Mouse (Mus musculus): Measurements from ENCODE around the gene Higd2a. TPM values are rescaled to one million over a fixed set of nuclear protein-coding genes. Genes with fewer than 3 reads are reported as not detected.

Gene Higd2a
- total and polyA plus RNA-seq, 3 experiments: 51.6 to 106 (median 86.0) TPM

DNA sequence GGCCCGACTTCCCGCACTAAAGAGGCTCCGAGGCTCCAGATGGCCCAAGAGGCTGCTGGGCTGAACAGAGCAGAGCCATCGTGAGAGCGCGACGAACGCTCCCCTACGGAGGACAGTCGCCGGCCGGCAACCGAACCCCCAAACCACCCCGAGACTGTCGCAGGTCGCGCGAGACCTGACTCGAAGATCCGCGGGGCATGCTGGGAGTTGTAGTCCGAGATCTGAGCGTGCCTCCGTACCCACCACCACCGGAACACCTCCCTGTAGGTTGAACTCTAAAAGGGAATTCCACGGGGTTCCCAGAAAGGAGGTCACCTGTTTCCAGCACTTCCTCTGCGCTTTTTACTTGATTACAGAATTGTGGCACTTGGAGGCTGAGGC lies 24.8 kb upstream of the Higd2a start, which contains the start of gene 4833439L19Rik (continued):
- TF ChIP-seq MYC (IDR thresholded peaks at IDR 0.05; ENCODE audit: low read depth, low read length) (no peak), EP300 (IDR thresholded peaks at IDR 0.05; ENCODE audit: low read length) (no peak), MEF2A (IDR thresholded peaks at IDR 0.05; ENCODE audit: borderline replicate concordance, low read depth, low read length) (no peak), UBTF (IDR thresholded peaks at IDR 0.05; ENCODE audit: low read depth, low read length) (no peak), TBP (conservative IDR thresholded peaks at IDR 0.05; ENCODE audit: low read depth, low read length) (0 out of 2 replicates have a peak, but pooled peaks have one; percentile 33), MAZ (IDR thresholded peaks at IDR 0.05; ENCODE audit: low read depth, low read length) (peak; percentile 96), ZNF384 (IDR thresholded peaks at IDR 0.05; ENCODE audit: low read depth, low read length) (no peak), HCFC1 (IDR thresholded peaks at IDR 0.05; ENCODE audit: low read depth, low read length) (peak; percentile 95), POLR2AphosphoS2 (IDR thresholded peaks at IDR 0.05; ENCODE audit: low read depth, low read length) (no peak), USF2 (conservative IDR thresholded peaks at IDR 0.05; ENCODE audit: low read depth, low read length) (no peak), JUN (IDR thresholded peaks at IDR 0.05; ENCODE audit: insufficient read depth, low read depth, low read length) (no peak), JUND (conservative IDR thresholded peaks at IDR 0.05; ENCODE audit: low read depth, low read length) (no peak)

- Histone ChIP-seq H3K79me2 (replicated peaks; ENCODE audit: control insufficient read depth, extremely low read depth, insufficient read depth, poor library complexity, severe bottlenecking) (peaks cover 17% of the 10 kb centered on the region), H3K4me3 (replicated peaks in 1 of 3; ENCODE audit: low read depth in 2 of 3, low read length in 2 of 3, poor library complexity in 1 of 3) (peak overlapping the region; percentile 86 to 91 (median 87)), H3K9ac (ENCODE audit: insufficient read depth, low read depth) (no peak overlapping the region), H3K4me2 (ENCODE audit: insufficient read depth, low read depth, poor library complexity, severe bottlenecking) (peak overlapping the region; percentile 38; the same call in 1 of the 2 replicates), H3K27ac (ENCODE audit: insufficient read depth, low read depth) (no peak overlapping the region), H3K4me1 (ENCODE audit: control insufficient read depth in 1 of 2, insufficient read depth in 2 of 2) (peaks cover 2 to 33% of the 10 kb centered on the region in 2 experiments), H3K36me3 (replicated peaks in 1 of 2; ENCODE audit: control insufficient read depth in 1 of 2, insufficient read depth in 1 of 2, low read length in 1 of 2) (peaks cover 20 to 26% of the 10 kb centered on the region in 2 experiments), H3K27me3 (replicated peaks) (no peaks in the 10 kb centered on the region), H3K9me3 (replicated peaks; ENCODE audit: low read length) (no peaks in the 10 kb centered on the region)
- peak; percentile 26 to 53; a peak in 3 of 4 replicates for TF ChIP-seq CTCF (conservative IDR thresholded peaks at IDR 0.05 in 1 of 2, IDR thresholded peaks at IDR 0.05 in 1 of 2; ENCODE audit: low read depth in 2 of 2, low read length in 2 of 2)
- no peak for TF ChIP-seq MAFK (IDR thresholded peaks at IDR 0.05; ENCODE audit: insufficient replicate concordance, low read length)
- in situ Hi-C loops (cut with MboI; ENCODE audit: low pct_ligation_motif_present, low pct_unique_long_range_greater_than_20kb, low sequenced_read_pairs): loop anchor here (5.0 kb wide), 1 partner anchor 52 kb away; no protein-coding TSS in a partner anchor
- peak; percentile 34 for DNase-seq (ENCODE audit: extremely low read depth)
- dilution Hi-C loops (cut with MboI; ENCODE audit: extremely low pct_ligation_motif_present, extremely low pct_unique_long_range_greater_than_20kb, low sequenced_read_pairs): no loop called here
These were observed 24.2 kb upstream of the Higd2a start for GRCm38 (mm10) chr13:54565594-54566345.

GRCm38 (mm10) chr13:54568380-54568779 lies 21.6 kb upstream of the Higd2a start:
- Histone ChIP-seq H3K36me3 (replicated peaks in 1 of 2; ENCODE audit: control insufficient read depth in 1 of 2, insufficient read depth in 1 of 2, low read length in 1 of 2) (no peaks in the 10 kb centered on the region), H3K4me3 (replicated peaks in 1 of 3; ENCODE audit: low read depth in 2 of 3, low read length in 2 of 3, poor library complexity in 1 of 3) (no peak overlapping the region), H3K27ac (ENCODE audit: insufficient read depth, low read depth) (no peak overlapping the region), H3K79me2 (replicated peaks; ENCODE audit: control insufficient read depth, extremely low read depth, insufficient read depth, poor library complexity, severe bottlenecking) (peaks cover 11% of the 10 kb centered on the region), H3K27me3 (replicated peaks) (no peaks in the 10 kb centered on the region), H3K4me2 (ENCODE audit: insufficient read depth, low read depth, poor library complexity, severe bottlenecking) (no peak overlapping the region), H3K4me1 (ENCODE audit: control insufficient read depth in 1 of 2, insufficient read depth in 2 of 2) (peaks cover 0 to 29% of the 10 kb centered on the region in 2 experiments; a peak in 2 of 4 replicates), H3K9ac (ENCODE audit: insufficient read depth, low read depth) (no peak overlapping the region), H3K9me3 (replicated peaks; ENCODE audit: low read length) (no peaks in the 10 kb centered on the region)
- dilution Hi-C loops (cut with MboI; ENCODE audit: extremely low pct_ligation_motif_present, extremely low pct_unique_long_range_greater_than_20kb, low sequenced_read_pairs) (no loop called here), in situ Hi-C loops (cut with MboI; ENCODE audit: low pct_ligation_motif_present, low pct_unique_long_range_greater_than_20kb, low sequenced_read_pairs) (loop anchor here (5.0 kb wide), 1 partner anchor 49 kb away; no protein-coding TSS in a partner anchor)
- no peak for DNase-seq (ENCODE audit: extremely low read depth)
- no peak for TF ChIP-seq TBP (conservative IDR thresholded peaks at IDR 0.05; ENCODE audit: low read depth, low read length)
- no peak for TF ChIP-seq MEF2A (IDR thresholded peaks at IDR 0.05; ENCODE audit: borderline replicate concordance, low read depth, low read length)
- TF ChIP-seq NELFE (IDR thresholded peaks at IDR 0.05; ENCODE audit: low read depth, low read length): no peak
- TF ChIP-seq JUN (IDR thresholded peaks at IDR 0.05; ENCODE audit: insufficient read depth, low read depth, low read length): no peak
- TF ChIP-seq CHD2 (IDR thresholded peaks at IDR 0.05; ENCODE audit: low read length): no peak
- no peak for TF ChIP-seq RCOR1 (conservative IDR thresholded peaks at IDR 0.05; ENCODE audit: low read depth, low read length)
- TF ChIP-seq BHLHE40 (IDR thresholded peaks at IDR 0.05; ENCODE audit: low read depth, low read length): no peak
- no peak for TF ChIP-seq ZNF384 (IDR thresholded peaks at IDR 0.05; ENCODE audit: low read depth, low read length)
- no peak for TF ChIP-seq ZMIZ1 (IDR thresholded peaks at IDR 0.05; ENCODE audit: low read depth, low read length)
- no peak for TF ChIP-seq ETS1 (conservative IDR thresholded peaks at IDR 0.05; ENCODE audit: low read depth, low read length)
- no peak for TF ChIP-seq RAD21 (IDR thresholded peaks at IDR 0.05; ENCODE audit: low read depth, low read length)
- no peak for TF ChIP-seq MAFK (IDR thresholded peaks at IDR 0.05; ENCODE audit: insufficient replicate concordance, low read length)
- TF ChIP-seq SIN3A (IDR thresholded peaks at IDR 0.05; ENCODE audit: low read length): no peak
- TF ChIP-seq MXI1 (IDR thresholded peaks at IDR 0.05; ENCODE audit: low read depth, low read length): no peak

All from CH12.LX (cell line).